Mouse (Mus musculus) urinary bladder, postnatal 4 days (tissue): Measurements from ENCODE around the gene Cacna1s.

Experiments
- DNase-seq, 2 experiments: peaks; one replicate each; pipeline ENCODE4 v3.0.0; 2021 to 2022; ENCODE audit warnings: low spot score in 2 of 2

The Cacna1s gene

DNA sequence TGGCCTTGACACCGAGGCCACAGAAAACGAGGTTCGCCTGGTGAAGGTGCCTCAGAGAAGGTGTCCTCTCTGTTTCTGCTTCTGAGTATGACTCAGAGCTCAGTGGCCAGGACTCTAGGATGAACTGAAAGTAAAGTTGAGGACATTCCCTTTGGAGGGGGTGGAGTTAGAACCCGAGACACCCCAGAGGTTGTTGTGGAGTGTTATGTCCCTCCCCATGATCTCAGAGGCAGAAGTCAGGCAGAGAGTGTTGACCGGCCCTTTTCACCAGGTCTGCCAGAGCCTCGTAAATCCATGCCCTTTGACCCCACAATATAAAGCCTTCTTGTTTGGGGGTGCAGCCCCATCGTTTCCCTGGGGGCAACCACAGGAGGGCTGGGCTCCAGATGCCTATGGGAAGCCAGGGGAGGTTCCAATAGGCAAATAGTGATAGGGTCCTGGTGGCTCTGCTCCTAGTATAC, 84.6 kb downstream of the Cacna1s start:
- no peak for DNase-seq

- DNase-seq = peak in 1 of 2 experiments; percentile 77
Measured at GRCm38 (mm10) chr1:136137575-136137974, 85.0 kb downstream of the Cacna1s start.

DNA sequence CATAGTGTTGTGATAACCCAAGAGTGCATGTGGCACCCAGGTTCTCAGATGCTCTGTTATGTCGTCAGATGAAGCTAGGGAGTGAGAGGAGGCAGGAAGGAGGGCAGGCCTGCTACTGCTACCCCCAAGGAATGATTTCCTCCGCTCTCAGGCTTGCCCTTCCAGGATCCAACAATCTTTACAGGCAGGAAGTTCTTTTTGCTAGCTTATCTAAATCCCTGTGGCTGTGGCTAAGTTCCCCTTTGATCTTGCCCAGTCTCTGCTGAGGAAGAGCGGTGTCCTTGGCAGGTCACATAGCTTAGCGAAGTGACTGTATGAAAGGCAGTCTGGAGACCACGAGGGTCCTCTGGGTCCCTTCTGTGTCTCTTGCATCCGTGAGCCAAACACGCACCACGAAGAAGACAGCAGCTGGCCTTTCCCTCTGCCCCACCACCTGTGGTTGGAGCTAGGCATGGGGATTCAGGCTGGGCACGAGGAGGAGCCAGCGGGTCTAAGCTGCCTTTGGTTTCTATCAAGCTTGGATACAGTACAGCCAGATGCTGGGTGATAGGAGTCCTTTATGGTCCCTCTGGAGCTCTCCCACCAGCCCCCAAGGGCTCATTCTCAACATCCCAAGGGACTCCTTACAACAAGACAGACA, 85.8 kb downstream of the Cacna1s start:
- no peak for DNase-seq

GRCm38 (mm10) chr1:136139990-136140640, 87.6 kb downstream of the Cacna1s start:
- peak in 1 of 2 experiments; percentile 57 for DNase-seq

- no peak for DNase-seq
Measured at GRCm38 (mm10) chr1:136141176-136141950, 88.8 kb downstream of the Cacna1s start.

GRCm38 (mm10) chr1:136142336-136142735, 89.8 kb downstream of the Cacna1s start:
- DNase-seq = no peak

DNA sequence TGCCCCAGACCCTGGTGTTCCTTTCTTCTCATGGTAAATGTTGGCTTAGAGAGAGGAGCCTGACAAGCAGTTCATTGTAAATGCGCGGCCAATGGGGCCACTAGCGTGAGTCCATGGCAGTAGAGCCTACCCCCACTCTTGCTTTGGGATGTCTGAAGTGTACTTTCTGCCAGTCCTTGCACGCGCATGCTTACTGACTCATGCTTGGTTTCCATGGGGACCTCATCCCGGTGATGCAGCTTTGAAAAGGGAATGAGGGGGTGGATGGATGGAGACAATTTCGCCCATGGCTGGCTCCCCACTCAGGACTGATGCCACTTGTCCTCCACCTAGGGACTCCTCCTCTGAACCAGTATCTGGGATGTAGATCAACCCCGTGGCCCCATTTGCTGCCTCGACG, 91.0 kb downstream of the Cacna1s start:
- DNase-seq = no peak

DNA sequence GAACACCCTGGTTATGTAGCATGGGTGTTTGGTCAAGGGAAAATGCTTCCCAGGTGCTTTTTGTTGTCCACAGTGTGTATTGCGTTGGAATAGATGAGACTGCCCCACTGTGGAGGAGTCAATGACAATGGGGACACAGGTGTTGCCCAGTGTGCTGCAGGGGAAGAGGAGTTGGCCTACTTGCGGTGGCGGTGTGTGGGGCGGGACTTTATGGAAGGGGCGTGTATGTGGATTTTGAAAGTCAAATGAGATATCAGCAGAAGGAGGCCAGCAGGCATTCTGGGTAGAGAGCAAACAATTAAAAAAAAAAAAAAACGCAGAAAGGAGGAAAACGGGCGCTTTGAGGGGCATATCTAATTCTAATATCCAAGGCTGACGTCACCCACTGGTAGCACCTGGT, 97.2 kb downstream of the Cacna1s start:
- no peak for DNase-seq

- no peak for DNase-seq
Measured at GRCm38 (mm10) chr1:136151371-136151770, 98.8 kb downstream of the Cacna1s start.

- DNase-seq = no peak
Measured at GRCm38 (mm10) chr1:136156304-136156703, 103.8 kb downstream of the Cacna1s start.

GRCm38 (mm10) chr1:136156951-136157350, 104.4 kb downstream of the Cacna1s start:
- DNase-seq = no peak

GRCm38 (mm10) chr1:136159830-136160229, 107.3 kb downstream of the Cacna1s start:
- DNase-seq = no peak

DNA sequence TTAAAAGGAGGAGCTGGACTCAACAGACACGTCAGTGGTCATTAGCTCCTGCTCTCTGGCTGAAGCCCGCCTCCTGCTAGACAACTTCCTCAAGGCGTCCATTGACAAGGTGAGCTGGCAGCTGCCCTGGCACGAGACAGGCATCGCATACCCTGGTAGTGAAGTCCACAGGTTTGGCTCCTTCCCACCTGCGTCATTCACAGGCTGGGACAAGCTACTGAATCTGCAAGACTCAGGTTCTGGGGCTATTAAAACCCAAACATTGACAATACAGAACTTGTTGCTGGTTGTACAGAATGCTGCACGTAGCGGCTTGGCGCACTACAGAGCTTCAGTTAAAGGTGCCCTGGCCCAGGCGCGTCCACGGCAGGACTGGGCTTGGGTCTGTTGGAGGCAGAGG, 107.7 kb downstream of the Cacna1s start:
- no peak for DNase-seq

DNA sequence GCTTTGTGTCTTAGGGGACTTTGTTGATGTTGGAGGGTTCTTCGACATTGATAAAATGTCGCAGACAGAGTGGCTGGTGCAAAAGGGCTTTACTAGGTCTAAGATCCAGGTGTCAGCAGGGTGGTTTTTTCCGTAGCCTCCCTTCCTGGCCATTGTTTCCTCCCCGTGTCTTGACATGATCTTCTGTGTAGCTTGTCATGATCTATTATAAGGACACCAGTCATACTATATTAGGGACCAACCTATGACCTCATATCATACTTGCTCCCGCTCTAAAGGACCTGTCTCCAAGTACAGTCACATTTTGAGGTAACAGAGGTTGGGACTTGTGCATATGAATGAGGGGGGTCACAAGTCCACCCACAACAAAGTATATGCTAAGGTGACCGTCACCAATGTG, 108.4 kb downstream of the Cacna1s start:
- DNase-seq = no peak

- DNase-seq = no peak
Measured at GRCm38 (mm10) chr1:136161333-136161921, 108.9 kb downstream of the Cacna1s start.

- no peak for DNase-seq
Measured at GRCm38 (mm10) chr1:136165436-136165835, 112.9 kb downstream of the Cacna1s start.

DNA sequence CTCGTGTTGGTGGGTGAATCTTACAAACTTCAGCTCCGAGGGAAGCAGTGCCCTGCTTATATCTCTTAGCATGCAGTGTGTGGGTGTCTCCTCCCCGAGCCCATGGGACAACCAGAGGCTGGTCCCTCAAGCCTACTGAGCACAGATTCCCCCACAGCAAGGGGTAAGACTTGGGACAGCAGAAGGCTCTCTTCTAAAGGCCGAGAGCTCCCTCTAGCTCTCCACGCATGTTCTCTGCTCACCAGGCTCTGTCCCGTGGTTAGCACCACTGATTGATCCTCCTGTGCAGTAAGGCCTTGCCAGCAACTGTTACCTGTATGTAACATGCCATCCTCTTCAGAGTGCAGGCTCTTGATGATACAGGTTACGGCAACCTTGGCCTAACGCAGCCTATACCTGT, 115.1 kb downstream of the Cacna1s start:
- DNase-seq = no peak
